Mouse (Mus musculus) left cerebral cortex, adult 18-20 months (tissue): ENCODE data around the gene Mylk2. TPM values are rescaled to one million over a fixed set of nuclear protein-coding genes. Genes with fewer than 3 reads are reported as not detected.

ENCODE experiments used
- DNase-seq, 2 experiments: peaks; one replicate each; pipeline ENCODE4 v3.0.0; 2021 to 2022; ENCODE audit warnings: low spot score in 2 of 2, mixed read lengths in 1 of 2
- microRNA-seq, 2 experiments: library from miRNA; unstranded; fragments of <30 nt; microRNA quantifications; one replicate each; pipeline ENCODE4 v1.2.0; 2021
- total RNA-seq, 2 experiments: library from RNA; stranded (reverse); gene quantifications; 2 replicates each; pipeline ENCODE4 v1.2.3; 2021

Gene Mylk2
- total RNA-seq, 2 experiments from 2014 or later: not detected

- DNase-seq: no peak
Observed at GRCm38 (mm10) chr2:152942898-152943515, 31.9 kb downstream of the Mylk2 start.

- DNase-seq: no peak
Observed at GRCm38 (mm10) chr2:152943568-152943967, 32.4 kb downstream of the Mylk2 start.

GRCm38 (mm10) chr2:152944013-152944412 is 32.9 kb downstream of the Mylk2 start:
- DNase-seq: no peak

- DNase-seq: no peak
Observed at GRCm38 (mm10) chr2:152947098-152947497, 35.9 kb downstream of the Mylk2 start.

- no peak for DNase-seq
Observed at GRCm38 (mm10) chr2:152948438-152949020, 37.4 kb downstream of the Mylk2 start.

GRCm38 (mm10) chr2:152950358-152951064 is 39.4 kb downstream of the Mylk2 start:
- DNase-seq: no peak

- peak; percentile 60 to 64 for DNase-seq
Observed at GRCm38 (mm10) chr2:152951065-152951849, 40.1 kb downstream of the Mylk2 start, which contains the start of gene Dusp15. Dusp15 (minus strand) TSS chr2:152951698.

- no peak for DNase-seq
Observed at GRCm38 (mm10) chr2:152951850-152952720, 40.9 kb downstream of the Mylk2 start.

- no peak for DNase-seq
Observed at GRCm38 (mm10) chr2:152958116-152958515, 47.0 kb downstream of the Mylk2 start.

- peak; percentile 77 to 88 for DNase-seq
Observed at GRCm38 (mm10) chr2:152962091-152962793, 51.1 kb downstream of the Mylk2 start, which contains the start of gene Ttll9. Ttll9 (plus strand) TSS chr2:152962485.

GRCm38 (mm10) chr2:152965555-152965954 is 54.4 kb downstream of the Mylk2 start:
- no peak for DNase-seq

Small RNAs within 50 kb of the gene (microRNA-seq; reads per million reads assigned to microRNA genes)
- 0 reads per million in 2 experiments for gene Mir5622

Other genes starting within 250 kb of the Mylk2 start
- gene H13, start 241.9 kb upstream of the Mylk2 start, total RNA-seq: 10 to 100 TPM; 73.4 to 79.2 TPM
- gene Mcts2, start 224.3 kb upstream of the Mylk2 start, total RNA-seq: 10 to 100 TPM; 14.1 to 17.5 TPM
- 10 to 100 TPM; 20.6 to 27.2 TPM for gene Id1, start 175.1 kb upstream of the Mylk2 start, total RNA-seq
- gene Cox4i2, start 157.2 kb upstream of the Mylk2 start, total RNA-seq: 1 to 10 TPM; 2.7 to 2.8 TPM
- 100 to 1,000 TPM; 124 to 130 TPM for gene Bcl2l1, start 79.6 kb upstream of the Mylk2 start, total RNA-seq
- gene Tpx2, start 63.4 kb upstream of the Mylk2 start, total RNA-seq: 1 to 10 TPM; 2.0 to 2.4 TPM
- gene Foxs1, start 21.9 kb downstream of the Mylk2 start, total RNA-seq: under 1 TPM; 0.46 to 0.68 TPM
- gene Dusp15, start 40.3 kb downstream of the Mylk2 start, total RNA-seq: 10 to 100 TPM; 16.2 to 18.2 TPM
- gene Ttll9, start 51.1 kb downstream of the Mylk2 start, total RNA-seq: 1 to 10 TPM; 2.0 to 2.6 TPM
- 10 to 100 TPM; 50.6 to 63.4 TPM for gene Pdrg1, start 104.1 kb downstream of the Mylk2 start, total RNA-seq
- gene Xkr7, start 120.5 kb downstream of the Mylk2 start, total RNA-seq: 1 to 10 TPM; 5.6 to 6.9 TPM
- 1 to 10 TPM; 4.5 to 4.6 TPM for gene Ccm2l, start 154.6 kb downstream of the Mylk2 start, total RNA-seq
- 1 to 10 TPM; 2.3 to 3.3 TPM for gene Hck, start 197.1 kb downstream of the Mylk2 start, total RNA-seq
- 100 to 1,000 TPM; 101 to 106 TPM for gene Tm9sf4, start 250.0 kb downstream of the Mylk2 start, total RNA-seq